Mouse (Mus musculus): ENCODE measurements around the gene Gli2.

Gli2 gene

GRCm38 (mm10) chr1:119053402-119053841, at the start of gene Gli2:
Gene Gli2 (minus strand): TSS chr1:119053619.
- peak; percentile 47 to 60 for DNase-seq (ENCODE audit: low spot score in 2 of 2)

- no peak for DNase-seq (ENCODE audit: low spot score in 2 of 2)
These were observed 44.6 kb upstream of the Gli2 start for GRCm38 (mm10) chr1:119097921-119098521.

DNA sequence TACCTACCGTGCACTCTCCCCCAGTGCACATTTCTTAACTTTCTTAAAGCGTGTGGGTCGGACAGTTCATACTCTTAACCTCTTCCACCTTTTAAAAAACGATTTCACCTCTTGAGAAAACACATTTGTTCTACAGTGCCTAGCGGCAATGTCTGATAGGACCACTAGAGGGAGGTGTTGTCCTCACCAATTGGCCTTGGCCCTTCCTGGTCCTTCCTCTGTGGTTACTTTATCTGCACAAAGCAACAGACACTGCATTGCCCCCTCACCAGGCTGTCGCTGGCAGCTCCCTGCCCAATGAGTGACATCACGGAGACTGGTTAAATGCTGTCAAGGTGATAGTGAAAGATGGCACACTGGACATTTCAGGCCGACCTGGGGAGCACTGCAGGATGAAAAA, 40.3 kb upstream of the Gli2 start:
- DNase-seq (ENCODE audit: low spot score in 2 of 2), result peak in 1 of 2 experiments; percentile 49

DNA sequence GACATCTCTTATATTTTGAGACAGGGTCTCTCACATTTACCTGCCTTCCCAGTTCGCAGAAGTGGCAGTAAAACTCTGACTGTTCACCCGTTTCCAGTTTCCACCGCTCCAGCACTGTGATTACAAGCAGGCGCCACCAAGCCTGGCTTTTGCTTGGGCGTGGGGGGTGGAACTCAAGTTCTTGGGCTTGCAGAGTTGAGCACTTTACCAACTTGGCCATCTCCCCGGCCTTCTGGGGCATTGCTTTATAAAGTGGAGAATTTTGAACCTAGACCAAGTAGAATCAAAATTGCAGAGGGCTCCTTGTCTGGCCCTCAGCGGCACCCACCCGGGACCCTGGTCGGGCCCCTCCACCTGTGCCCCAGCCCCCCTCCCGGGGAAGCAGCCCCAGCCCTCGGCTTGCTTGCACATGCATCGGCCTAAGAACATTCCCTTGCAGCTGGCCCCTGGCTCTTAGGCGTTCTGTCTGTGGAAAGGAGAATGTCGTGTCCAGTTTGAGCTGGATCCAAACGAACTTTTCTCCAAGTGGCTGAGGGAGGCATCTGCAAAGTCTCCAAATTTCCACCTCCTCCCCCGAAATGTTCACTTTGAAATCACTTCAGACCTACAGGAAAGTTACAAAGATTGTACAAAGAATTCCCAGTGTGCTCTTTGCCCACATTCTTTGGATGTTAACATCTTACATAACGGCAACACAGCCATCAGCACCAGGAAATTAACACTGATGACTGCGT, 36.6 kb upstream of the Gli2 start:
- DNase-seq (ENCODE audit: low spot score in 2 of 2), result no peak

GRCm38 (mm10) chr1:119087539-119087938, 34.1 kb upstream of the Gli2 start:
- peak; percentile 28 to 66 for DNase-seq (ENCODE audit: low spot score in 2 of 2)

DNA sequence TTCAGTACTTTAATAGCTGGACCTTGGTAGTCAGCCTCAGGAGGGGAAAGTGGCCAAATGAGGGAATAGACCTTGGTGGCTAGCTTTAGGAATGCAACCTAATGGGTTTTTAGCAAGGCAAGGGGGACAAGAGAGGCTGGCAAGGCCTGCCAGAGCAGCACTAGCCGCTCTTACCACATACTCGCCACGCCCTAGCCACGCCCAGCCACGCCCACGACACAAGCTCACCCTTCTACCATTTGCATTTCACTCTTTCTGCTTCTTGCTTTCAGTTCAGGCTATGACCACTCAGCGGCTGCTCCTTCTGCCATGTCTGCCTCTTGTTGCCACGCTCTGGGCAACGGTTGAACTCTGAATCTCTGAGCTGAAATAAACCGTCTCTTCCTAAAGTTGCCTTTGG, 32.4 kb upstream of the Gli2 start:
- DNase-seq (ENCODE audit: low spot score in 2 of 2), result no peak

DNA sequence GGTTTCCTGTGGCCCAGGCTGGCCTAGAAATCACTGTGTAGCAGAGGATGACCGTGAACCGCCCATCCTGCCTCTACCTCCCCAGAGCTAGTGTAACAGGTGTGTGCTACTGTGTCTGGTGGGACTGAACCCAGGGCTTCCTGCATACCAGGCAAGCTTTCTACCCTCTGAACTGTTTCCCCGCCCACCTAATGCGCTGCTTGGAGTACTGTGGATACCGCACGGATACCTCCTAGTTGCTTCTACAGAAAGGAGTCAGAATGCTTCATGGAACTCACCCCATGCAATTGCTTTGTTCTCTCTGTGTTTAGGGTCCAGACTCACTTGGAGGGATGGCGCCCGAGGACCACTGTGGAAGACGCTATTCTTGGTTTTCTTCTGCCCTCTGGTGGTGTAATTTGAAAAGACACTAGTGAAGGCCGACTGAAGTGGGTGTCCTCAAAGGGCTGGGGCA, 30.1 kb upstream of the Gli2 start:
- peak in 1 of 2 experiments; percentile 29 for DNase-seq (ENCODE audit: low spot score in 2 of 2)

- peak in 1 of 2 experiments; percentile 23 for DNase-seq (ENCODE audit: low spot score in 2 of 2)
These were observed 29.0 kb upstream of the Gli2 start for GRCm38 (mm10) chr1:119082231-119082991.

DNA sequence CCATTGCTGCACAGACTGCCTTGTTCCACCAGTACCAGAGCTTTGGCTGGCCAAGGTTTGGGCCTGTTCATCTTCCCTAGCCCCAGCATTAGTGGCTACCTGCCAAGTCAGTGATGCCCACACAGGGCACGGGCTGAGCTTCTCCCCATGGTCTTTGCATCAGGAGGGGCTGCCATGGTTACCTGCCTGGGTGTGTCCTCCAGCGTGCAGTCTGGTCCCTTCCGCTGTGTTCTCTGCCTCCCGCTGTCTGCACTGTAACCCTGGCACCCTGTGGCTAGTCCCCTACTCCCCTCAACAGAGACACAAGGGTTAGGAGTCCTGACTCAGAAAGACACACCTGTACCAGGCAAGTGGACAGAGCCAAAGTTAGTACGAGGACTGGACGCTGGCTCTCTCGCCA, 24.5 kb upstream of the Gli2 start:
- DNase-seq (ENCODE audit: low spot score in 2 of 2), result no peak

DNA sequence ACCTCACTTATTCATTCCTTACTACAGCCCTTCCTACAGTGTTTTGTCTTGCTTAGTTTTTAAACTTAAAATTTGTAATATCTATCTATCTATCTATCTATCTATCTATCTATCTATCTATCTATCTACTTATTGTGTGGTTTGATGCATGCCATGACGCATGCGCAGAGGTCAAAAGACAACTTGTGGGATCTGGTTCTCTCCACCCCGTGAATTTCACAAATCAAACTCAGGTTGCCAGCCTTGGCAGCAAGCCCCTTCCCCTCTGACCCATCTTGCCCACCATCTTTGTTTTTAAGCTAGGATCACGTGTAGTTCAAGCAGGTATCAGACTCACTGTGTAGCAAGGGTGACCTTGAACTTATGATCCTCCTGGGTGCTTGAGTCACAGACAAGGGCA, 22.9 kb upstream of the Gli2 start:
- DNase-seq (ENCODE audit: low spot score in 2 of 2), result no peak

GRCm38 (mm10) chr1:119075916-119076315, 22.5 kb upstream of the Gli2 start:
- no peak for DNase-seq (ENCODE audit: low spot score in 2 of 2)

DNA sequence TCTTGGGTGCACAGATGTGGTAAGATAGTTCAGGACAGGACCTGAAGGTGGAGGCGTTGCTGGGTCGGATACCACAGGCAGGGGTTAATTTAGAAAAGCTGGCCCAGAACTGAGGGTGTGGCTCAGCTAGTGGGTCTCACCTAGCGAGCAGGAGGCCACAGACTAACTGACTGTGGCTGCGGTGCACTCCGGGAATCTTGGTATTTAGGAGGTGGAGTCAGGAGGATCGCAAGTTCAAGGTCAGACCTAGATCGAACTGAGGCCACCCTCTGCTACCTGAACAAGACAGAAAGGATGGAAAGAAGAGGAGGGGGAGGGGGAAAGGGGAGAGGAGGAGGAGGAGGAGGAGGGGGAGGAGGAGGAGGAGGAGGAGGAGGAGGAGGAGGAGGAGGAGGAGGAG, 22.1 kb upstream of the Gli2 start:
- no peak for DNase-seq (ENCODE audit: low spot score in 2 of 2)

- peak in 1 of 2 experiments; percentile 13 for DNase-seq (ENCODE audit: low spot score in 2 of 2)
These were observed 21.5 kb upstream of the Gli2 start for GRCm38 (mm10) chr1:119074910-119075309.

- no peak for DNase-seq (ENCODE audit: low spot score in 2 of 2)
These were observed 20.5 kb upstream of the Gli2 start for GRCm38 (mm10) chr1:119073876-119074275.

DNA sequence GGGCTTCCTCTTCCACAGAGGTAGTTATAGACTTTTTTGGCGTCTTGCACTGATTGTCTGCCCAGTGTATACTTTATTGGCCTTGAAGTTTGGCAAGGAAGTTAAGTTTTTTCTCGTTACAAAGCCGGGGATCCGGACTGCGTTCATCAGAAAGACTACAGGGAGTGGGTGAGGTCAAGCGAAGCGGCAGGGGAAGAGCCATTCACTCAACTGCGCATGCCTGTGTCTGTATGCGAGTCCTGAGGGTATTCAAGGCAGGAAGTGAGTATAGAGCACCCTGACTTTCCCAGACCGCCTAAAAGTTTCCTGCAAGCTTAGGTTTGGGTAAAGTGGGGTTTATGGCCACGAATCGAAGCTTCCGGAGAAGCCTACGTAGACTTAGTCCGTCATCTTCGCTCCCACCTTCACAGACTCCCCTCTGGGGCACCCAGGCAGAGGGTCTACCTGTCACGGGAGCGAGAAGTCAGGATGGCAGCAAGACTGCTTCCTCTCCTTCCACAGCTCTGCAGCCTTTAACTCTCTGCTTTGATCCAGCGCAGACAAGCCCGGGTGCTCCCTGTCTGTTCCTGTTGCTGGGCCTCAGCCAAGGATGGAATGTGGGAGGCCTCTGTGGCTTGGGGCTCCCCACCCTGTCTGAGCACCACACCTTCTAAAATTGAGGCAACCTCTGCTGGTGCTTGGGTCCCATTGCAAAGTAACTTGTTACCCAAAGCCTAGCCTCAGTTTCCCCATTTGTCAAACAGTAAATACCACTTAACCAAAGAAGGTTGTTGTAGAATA, 11.7 kb upstream of the Gli2 start:
- DNase-seq (ENCODE audit: low spot score in 2 of 2), result no peak

DNA sequence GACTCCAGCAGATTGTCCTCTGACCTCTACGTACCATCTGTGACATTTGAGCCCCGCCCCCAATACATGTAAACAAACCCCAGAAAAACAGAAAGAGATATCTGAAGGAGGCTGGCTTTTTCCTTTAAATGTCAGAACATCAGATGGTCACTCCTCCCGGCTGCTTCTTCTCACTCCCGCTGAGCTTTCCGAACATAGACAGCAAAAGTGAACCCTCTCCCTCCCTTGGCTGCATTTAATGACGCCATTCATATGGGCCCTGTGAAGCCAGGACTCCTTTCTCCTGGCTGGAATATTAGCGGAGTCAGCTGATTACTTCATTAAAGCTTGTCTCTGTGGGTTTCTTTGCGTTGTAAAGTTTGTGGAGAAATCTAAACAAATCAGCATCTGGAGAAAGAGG, 3.1 kb upstream of the Gli2 start:
- DNase-seq (ENCODE audit: low spot score in 2 of 2), result no peak

DNA sequence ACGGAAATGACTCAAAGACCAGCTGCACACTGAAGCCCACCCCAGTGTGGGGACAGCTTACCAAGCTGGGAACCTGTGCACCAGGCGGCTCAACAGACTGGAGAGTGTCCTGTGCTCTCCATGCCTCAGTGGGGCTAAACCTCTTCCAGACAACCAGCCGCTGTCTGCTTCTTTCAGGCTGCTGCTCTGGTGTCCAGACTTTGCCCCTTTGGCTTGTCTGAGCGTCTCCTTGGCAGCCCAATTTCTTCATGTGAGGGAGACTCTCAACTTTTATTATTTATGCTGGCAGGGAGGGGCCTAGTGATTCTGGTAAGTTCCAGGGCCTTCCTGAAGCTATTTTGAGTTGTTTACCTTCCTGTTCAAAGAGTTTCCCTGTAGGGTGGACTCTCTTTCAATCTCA, 2.4 kb upstream of the Gli2 start:
- no peak for DNase-seq (ENCODE audit: low spot score in 2 of 2)

DNA sequence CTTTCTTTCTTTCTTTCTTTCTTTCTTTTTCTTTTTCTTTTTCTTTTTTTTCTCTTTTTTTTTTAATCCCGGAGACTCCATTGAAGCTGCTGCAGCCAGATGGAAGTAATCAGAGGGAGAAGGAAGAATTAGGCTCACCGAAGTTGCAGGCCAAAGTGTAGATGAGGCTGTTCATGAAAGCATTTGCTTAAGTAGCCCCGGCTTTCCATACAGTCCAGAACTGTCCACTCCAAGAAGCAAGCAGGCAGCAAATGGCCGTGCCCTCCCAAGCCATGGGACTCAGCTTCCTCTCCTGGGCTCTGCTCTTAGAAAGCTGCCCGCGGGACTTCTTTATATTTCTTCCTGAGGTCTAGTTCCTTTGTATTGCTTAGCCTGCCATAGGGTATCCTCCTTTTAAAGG, 1.0 kb upstream of the Gli2 start:
- no peak for DNase-seq (ENCODE audit: low spot score in 2 of 2)

- DNase-seq (ENCODE audit: low spot score in 2 of 2), result no peak
These were observed 494 bp upstream of the Gli2 start for GRCm38 (mm10) chr1:119053872-119054354.

GRCm38 (mm10) chr1:119052631-119053177, 715 bp downstream of the Gli2 start:
- no peak for DNase-seq (ENCODE audit: low spot score in 2 of 2)

- no peak for DNase-seq (ENCODE audit: low spot score in 2 of 2)
These were observed 1.4 kb downstream of the Gli2 start for GRCm38 (mm10) chr1:119051938-119052551.
